Mouse (Mus musculus) mouse embryonic stem cell (cell line): ENCODE results near the gene Sult3a2.
"Not testable (repeated sequence)": the region's sequence is repeated elsewhere in the genome, so short reads cannot be mapped to it uniquely, and the experiment has no call there.

Experiments
- in situ Hi-C, 2 experiments: fragments of 300-500 bp; cut with MboI; formaldehyde crosslinking; loops; 1 replicate in 1 of 2; 3 replicates in 1 of 2; pipeline ENCODE4 v1.14.3; 2019 to 2020; ENCODE audit warnings: low sequenced_read_pairs in 2 of 2, low pct_unique_long_range_greater_than_20kb in 1 of 2, mixed read lengths in 1 of 2; ENCODE audit not compliant: unreplicated experiment in 1 of 2

Sult3a2 gene

DNA sequence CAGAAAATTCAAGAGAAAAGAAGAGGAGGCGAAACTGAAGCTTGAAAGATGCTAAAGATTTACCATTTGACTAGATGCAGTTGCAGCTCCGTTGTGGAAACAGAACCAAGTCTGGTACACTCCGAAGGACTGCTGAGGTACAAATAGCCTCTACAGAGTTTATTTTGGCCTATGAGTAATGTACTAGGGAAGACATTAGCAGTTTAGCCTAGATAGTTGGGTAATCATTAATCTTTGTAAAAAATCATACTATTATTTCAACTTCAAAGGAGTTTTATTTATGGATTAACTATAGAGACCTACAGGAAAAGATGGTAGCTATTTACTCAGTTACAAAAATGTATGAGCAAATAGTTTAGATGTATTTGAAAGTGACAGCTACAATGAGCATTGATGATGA is at the start of gene Sult3a2:
Sult3a2 (minus strand) TSS at position 101 of the 400 bp plus-strand sequence.
- in situ Hi-C loops = no loop called here

DNA sequence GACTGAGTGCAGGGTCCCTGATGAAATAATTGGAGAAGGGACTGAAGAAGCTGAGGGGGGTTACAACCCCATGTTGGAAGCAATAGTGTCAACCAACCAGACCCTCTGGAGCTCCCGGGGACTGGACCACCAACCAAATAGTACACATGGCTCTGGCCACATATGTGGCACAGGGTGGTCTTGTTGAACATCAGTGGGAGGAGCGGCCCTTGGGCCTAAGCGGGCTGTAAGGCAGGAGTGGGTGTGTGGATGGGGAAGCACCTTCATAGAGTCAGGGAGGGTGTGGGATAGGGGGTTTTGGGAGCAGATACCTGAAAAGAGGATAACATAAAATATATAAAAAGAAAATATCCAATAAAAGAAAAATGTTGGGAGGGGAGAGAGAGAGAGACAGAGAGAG is 34.4 kb upstream of the Sult3a2 start:
- in situ Hi-C loops = no loop called here

- in situ Hi-C loops = no loop called here
Observed at GRCm38 (mm10) chr10:33816923-33817322, 30.4 kb upstream of the Sult3a2 start.

DNA sequence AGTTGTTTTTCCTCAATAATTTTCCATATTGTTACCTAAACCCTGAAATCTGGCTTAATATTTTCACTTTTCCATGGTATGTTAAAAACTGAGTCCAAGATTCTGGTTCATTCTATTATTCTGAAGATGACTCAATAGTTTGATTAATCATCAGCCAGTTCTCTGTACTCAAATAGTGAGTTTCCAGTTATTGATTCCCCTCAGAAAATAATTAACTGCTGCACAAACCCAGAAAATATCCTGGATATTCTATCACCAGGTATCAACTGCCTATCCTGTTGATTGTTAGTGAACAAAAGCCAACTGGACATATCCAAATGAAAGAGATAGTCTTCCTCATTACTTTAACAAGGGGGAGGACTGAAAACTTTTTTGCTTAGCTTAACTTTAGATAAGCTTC is 27.8 kb upstream of the Sult3a2 start:
- in situ Hi-C loops = no loop called here

- in situ Hi-C loops = no loop called here
Observed at GRCm38 (mm10) chr10:33811807-33812206, 25.3 kb upstream of the Sult3a2 start.

- in situ Hi-C loops = not testable (repeated sequence)
Observed at GRCm38 (mm10) chr10:33797221-33797949, 10.9 kb upstream of the Sult3a2 start.

- in situ Hi-C loops = not testable (repeated sequence)
Observed at GRCm38 (mm10) chr10:33796269-33796915, 9.9 kb upstream of the Sult3a2 start.

GRCm38 (mm10) chr10:33792166-33792565 is 5.7 kb upstream of the Sult3a2 start:
- in situ Hi-C loops = not testable (repeated sequence)

- in situ Hi-C loops = no loop called here
Observed at GRCm38 (mm10) chr10:33787541-33787940, 1.0 kb upstream of the Sult3a2 start.

GRCm38 (mm10) chr10:33735251-33735650 is 51.3 kb downstream of the Sult3a2 start:
- in situ Hi-C loops = not testable (repeated sequence)

GRCm38 (mm10) chr10:33733241-33733640 is 53.3 kb downstream of the Sult3a2 start:
- in situ Hi-C loops = no loop called here

DNA sequence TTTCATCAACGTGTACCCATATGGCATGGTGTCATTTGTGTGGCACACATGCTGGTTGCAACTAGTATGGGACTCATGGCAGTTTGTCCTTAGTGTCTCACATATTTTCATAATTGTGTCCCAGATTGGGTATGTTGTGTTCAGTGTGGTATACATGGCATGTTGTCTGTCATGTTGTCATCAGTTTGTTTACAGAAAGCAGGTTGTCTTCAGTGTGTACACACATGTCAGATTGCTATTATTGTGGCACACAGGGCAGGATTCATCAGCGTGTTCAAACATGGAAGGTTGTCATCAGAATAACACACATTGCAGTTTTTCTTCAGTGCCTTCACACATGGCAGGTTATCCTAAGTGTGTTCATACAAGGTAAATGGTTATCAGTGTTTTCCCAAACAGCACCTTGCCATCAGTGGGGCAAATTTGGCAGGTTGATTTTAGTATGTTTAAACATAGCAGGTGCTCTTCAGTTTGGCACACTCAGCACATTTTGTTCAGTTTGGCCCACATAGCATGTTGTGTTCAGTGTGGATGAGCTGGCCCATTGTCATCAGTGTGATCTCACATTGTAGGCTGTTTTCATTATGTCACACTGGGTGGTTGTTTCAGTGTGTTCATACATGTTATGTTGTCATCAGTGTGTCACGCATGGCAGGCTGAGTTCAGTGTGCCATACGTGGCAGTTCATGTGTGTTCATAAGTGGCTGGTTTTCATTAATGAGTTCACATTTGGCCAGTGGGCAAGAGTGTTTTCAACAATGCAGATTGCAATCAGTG is 53.9 kb downstream of the Sult3a2 start:
- in situ Hi-C loops = no loop called here

- in situ Hi-C loops = no loop called here
Observed at GRCm38 (mm10) chr10:33723764-33724163, 62.7 kb downstream of the Sult3a2 start.

DNA sequence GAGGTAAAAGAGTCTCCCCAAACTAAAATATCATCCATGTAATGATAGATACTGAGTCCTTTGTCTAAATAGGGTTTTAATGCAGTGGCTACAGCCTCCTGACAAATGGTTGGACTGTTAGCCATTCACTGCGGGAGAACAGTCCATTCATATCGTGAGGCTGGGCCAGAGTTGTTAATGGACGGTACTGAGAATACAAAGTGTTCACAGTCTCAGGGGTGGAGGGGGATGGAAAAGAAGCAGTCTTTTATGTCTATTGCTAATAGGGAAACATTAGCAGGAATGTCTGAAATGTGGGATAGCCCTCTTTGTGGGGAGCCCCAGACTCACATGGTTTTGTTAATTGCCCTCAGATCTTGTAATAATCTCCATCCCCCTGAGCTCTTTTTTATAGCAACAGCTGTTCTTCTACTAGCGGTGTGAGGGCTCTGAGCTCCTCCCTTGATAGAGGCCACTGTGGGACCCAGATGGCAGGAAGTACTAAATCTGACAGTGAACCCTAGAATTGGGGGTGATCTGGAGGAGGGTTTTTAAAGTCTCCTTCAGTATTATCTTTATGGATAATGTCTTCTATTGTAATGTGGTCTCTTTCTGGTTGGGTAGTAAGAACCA is 64.6 kb downstream of the Sult3a2 start:
- in situ Hi-C loops = no loop called here
